Mouse (Mus musculus): ENCODE data around the gene Enox1.

Gene Enox1

GRCm38 (mm10) chr14:77456066-77456465 lies 299.5 kb downstream of the Enox1 start:
- DNase-seq (ENCODE audit: low spot score): no peak

- no peak for DNase-seq (ENCODE audit: low spot score)
Observed at GRCm38 (mm10) chr14:77456876-77457275, 300.3 kb downstream of the Enox1 start.

GRCm38 (mm10) chr14:77458217-77458616 lies 301.7 kb downstream of the Enox1 start:
- DNase-seq (ENCODE audit: low spot score): no peak

GRCm38 (mm10) chr14:77463919-77464318 lies 307.4 kb downstream of the Enox1 start:
- DNase-seq (ENCODE audit: low spot score): no peak

- DNase-seq (ENCODE audit: low spot score): no peak
Observed at GRCm38 (mm10) chr14:77464782-77465181, 308.2 kb downstream of the Enox1 start.

GRCm38 (mm10) chr14:77470577-77470976 lies 314.0 kb downstream of the Enox1 start:
- no peak for DNase-seq (ENCODE audit: low spot score)

- DNase-seq (ENCODE audit: low spot score): no peak
Observed at GRCm38 (mm10) chr14:77473501-77473900, 316.9 kb downstream of the Enox1 start.

- DNase-seq (ENCODE audit: low spot score): no peak
Observed at GRCm38 (mm10) chr14:77474026-77474425, 317.5 kb downstream of the Enox1 start.

- no peak for DNase-seq (ENCODE audit: low spot score)
Observed at GRCm38 (mm10) chr14:77475134-77475820, 318.7 kb downstream of the Enox1 start.

- DNase-seq (ENCODE audit: low spot score): no peak
Observed at GRCm38 (mm10) chr14:77477704-77478103, 321.1 kb downstream of the Enox1 start.

- no peak for DNase-seq (ENCODE audit: low spot score)
Observed at GRCm38 (mm10) chr14:77478210-77478609, 321.6 kb downstream of the Enox1 start.

GRCm38 (mm10) chr14:77478692-77479091 lies 322.1 kb downstream of the Enox1 start:
- DNase-seq (ENCODE audit: low spot score): no peak

GRCm38 (mm10) chr14:77483076-77483475 lies 326.5 kb downstream of the Enox1 start:
- no peak for DNase-seq (ENCODE audit: low spot score)

GRCm38 (mm10) chr14:77484951-77485447 lies 328.4 kb downstream of the Enox1 start:
- peak; percentile 51 for DNase-seq (ENCODE audit: low spot score)

GRCm38 (mm10) chr14:77490699-77491098 lies 334.1 kb downstream of the Enox1 start:
- DNase-seq (ENCODE audit: low spot score): no peak

GRCm38 (mm10) chr14:77491731-77492130 lies 335.2 kb downstream of the Enox1 start:
- DNase-seq (ENCODE audit: low spot score): no peak

- no peak for DNase-seq (ENCODE audit: low spot score)
Observed at GRCm38 (mm10) chr14:77499996-77500581, 343.5 kb downstream of the Enox1 start.

GRCm38 (mm10) chr14:77504458-77505135 lies 348.0 kb downstream of the Enox1 start:
- DNase-seq (ENCODE audit: low spot score): no peak

- DNase-seq (ENCODE audit: low spot score): no peak
Observed at GRCm38 (mm10) chr14:77506341-77506740, 349.8 kb downstream of the Enox1 start.

GRCm38 (mm10) chr14:77508036-77508435 lies 351.5 kb downstream of the Enox1 start:
- no peak for DNase-seq (ENCODE audit: low spot score)

- DNase-seq (ENCODE audit: low spot score): no peak
Observed at GRCm38 (mm10) chr14:77509042-77509441, 352.5 kb downstream of the Enox1 start.

GRCm38 (mm10) chr14:77509924-77510323 lies 353.4 kb downstream of the Enox1 start:
- DNase-seq (ENCODE audit: low spot score): no peak
